Mouse (Mus musculus) heart, embryonic 12.5 days (tissue): ENCODE data around the gene Tcaim. TPM values are rescaled to one million over a fixed set of nuclear protein-coding genes. Genes with fewer than 3 reads are reported as not detected.
A peak's percentile ranks its signal among the peaks of the same experiment; 100 is the strongest.

Experiments
- ATAC-seq: fragments of 200-750 bp; cut with Nextera tagmentation; 2 replicates; pipeline ENCODE4 v1.8.0; 2017; ENCODE audit warnings: moderate TSS enrichment, moderate library complexity; ENCODE audit not compliant: insufficient number of reproducible peaks, low FRiP score
- H3K27ac ChIP-seq: fragments of 300-500 bp; sonication (generic); 2 replicates; pipeline ENCODE4 v1.5.1; 2016; ENCODE audit warnings: mild to moderate bottlenecking, moderate library complexity; ENCODE audit not compliant: poor library complexity, severe bottlenecking
- H3K27me3 ChIP-seq: fragments of 300-500 bp; sonication (generic); replicated peaks from 2 replicates; pipeline ENCODE4 v1.6.1; 2016; ENCODE audit warnings: mild to moderate bottlenecking, moderate library complexity
- H3K36me3 ChIP-seq: fragments of 300-500 bp; sonication (generic); 2 replicates; pipeline ENCODE4 v1.6.1; 2016; ENCODE audit warnings: mild to moderate bottlenecking, moderate library complexity
- H3K4me1 ChIP-seq: fragments of 300-500 bp; sonication (generic); replicated peaks from 2 replicates; pipeline ENCODE4 v1.6.1; 2016; ENCODE audit warnings: mild to moderate bottlenecking
- H3K4me2 ChIP-seq: fragments of 300-500 bp; sonication (generic); 2 replicates; pipeline ENCODE4 v1.6.1; 2016; ENCODE audit warnings: mild to moderate bottlenecking, moderate library complexity
- H3K4me3 ChIP-seq: fragments of 300-500 bp; sonication (generic); 2 replicates; pipeline ENCODE4 v1.5.1; 2016; ENCODE audit warnings: mild to moderate bottlenecking
- H3K9ac ChIP-seq: fragments of 300-500 bp; sonication (generic); 2 replicates; pipeline ENCODE4 v1.6.1; 2016; ENCODE audit warnings: mild to moderate bottlenecking, moderate library complexity
- H3K9me3 ChIP-seq: fragments of 300-500 bp; sonication (generic); replicated peaks from 2 replicates; pipeline ENCODE4 v1.6.1; 2016; ENCODE audit warnings: mild to moderate bottlenecking, moderate library complexity
- WGBS: fragments of 180-500 bp; shearing (Covaris S2); methylation state at CpG from one replicate; pipeline ENCODE4 v1.1.7; 2016; 5-methylcytosine and 5-hydroxymethylcytosine counted together
- polyA plus RNA-seq: library from polyadenylated mRNA; unstranded; fragments of >200 nt; fragmentation: Nextera tagmentation; extraction: Ambion mirVana; gene quantifications from 2 replicates; pipeline ENCODE4 v1.2.1, GENCODE M21; 2016

Tcaim gene
- polyA plus RNA-seq, 1 experiment from 2014 or later, result 5.5 TPM

DNA sequence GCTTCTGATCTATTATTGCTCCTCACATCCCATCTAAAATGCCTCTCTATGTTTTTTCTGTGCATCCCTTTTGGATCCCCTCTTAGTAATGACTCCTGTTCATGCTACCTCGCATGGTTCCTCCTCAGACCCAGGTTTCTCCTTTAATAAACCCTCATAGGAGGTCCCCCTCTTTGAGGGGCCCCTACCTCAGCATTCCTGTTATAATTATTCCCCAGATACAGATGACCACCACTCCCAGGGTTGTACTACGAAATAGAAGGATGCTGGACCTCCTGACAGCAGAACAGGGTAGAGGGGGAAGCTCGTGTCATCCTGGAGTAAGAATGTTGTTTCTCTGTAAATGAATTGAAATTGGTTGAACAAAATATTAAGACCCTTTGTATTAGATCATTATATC, 80.0 kb downstream of the Tcaim start, which contains the start of gene Zkscan7:
Gene Zkscan7, plus strand, starts transcription at position 301 of the 400 bp plus-strand sequence.
- 0 out of 2 replicates have a peak, but pooled peaks cover 9% of the 10 kb centered on the region for H3K36me3 ChIP-seq
- peak within 1 kb of the TSS; percentile 79 for H3K4me2 ChIP-seq
- H3K4me1 ChIP-seq, result 0 out of 2 replicates have a peak, but pooled peaks cover 5% of the 10 kb centered on the region
- no peak for ATAC-seq
- 0 out of 2 replicates have a peak, but pooled peaks cover 3% of the 10 kb centered on the region for H3K27me3 ChIP-seq
- H3K27ac ChIP-seq, result no peak within 1 kb of the TSS
- H3K4me3 ChIP-seq, result peak within 1 kb of the TSS; percentile 78
- H3K9ac ChIP-seq, result no peak within 1 kb of the TSS
- WGBS, result 79% methylated on average over 3 of the region's 3 CpGs
- H3K9me3 ChIP-seq, result no peaks in the 10 kb centered on the region

Other genes with a start within 250 kb of the Tcaim start
- gene Topaz1, start 58.2 kb upstream of the Tcaim start, polyA plus RNA-seq, result not detected in 2 replicates
- gene Gm35549, start 38.5 kb downstream of the Tcaim start, polyA plus RNA-seq, result 0.58 TPM in 1 of 2 replicates, not detected in the other
- 59.0 and 60.3 TPM in 2 replicates for gene Zfp445, start 60.5 kb downstream of the Tcaim start, polyA plus RNA-seq
- gene Zkscan7, start 80.1 kb downstream of the Tcaim start, polyA plus RNA-seq, result 2.5 and 2.8 TPM in 2 replicates
- 12.0 and 14.0 TPM in 2 replicates for gene Zfp105, start 117.5 kb downstream of the Tcaim start, polyA plus RNA-seq
- gene 1110059G10Rik, start 145.5 kb downstream of the Tcaim start, polyA plus RNA-seq, result 21.8 and 23.2 TPM in 2 replicates
- 27.5 and 32.6 TPM in 2 replicates for gene Kif15, start 145.5 kb downstream of the Tcaim start, polyA plus RNA-seq
- 16.8 and 18.7 TPM in 2 replicates for gene Tmem42, start 215.8 kb downstream of the Tcaim start, polyA plus RNA-seq
- gene Tgm4, start 229.2 kb downstream of the Tcaim start, polyA plus RNA-seq, result 0.33 and 0.60 TPM in 2 replicates